Mouse (Mus musculus): ENCODE measurements around the gene Rabep1.
"Not testable (repeated sequence)": the region's sequence is repeated elsewhere in the genome, so short reads cannot be mapped to it uniquely, and the experiment has no call there.

Gene Rabep1

DNA sequence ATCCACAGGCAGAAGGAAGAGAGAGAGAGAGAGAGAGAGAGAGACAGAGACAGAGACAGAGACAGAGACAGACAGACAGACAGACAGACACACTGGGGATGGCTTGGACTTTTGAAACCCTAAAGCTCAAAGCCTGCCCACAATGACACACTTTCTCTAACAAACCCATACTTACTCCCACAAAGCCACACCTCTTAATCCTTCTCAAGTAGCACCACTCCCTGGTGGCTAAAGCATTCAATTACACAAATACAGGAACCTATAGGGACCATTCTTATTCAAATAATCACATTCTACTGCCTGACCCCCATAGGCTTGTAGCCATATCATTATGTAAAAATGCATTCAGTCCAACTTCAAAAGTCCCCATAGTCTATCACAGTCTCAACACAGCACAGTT lies 11.2 kb upstream of the Rabep1 start:
- no peak for DNase-seq

DNA sequence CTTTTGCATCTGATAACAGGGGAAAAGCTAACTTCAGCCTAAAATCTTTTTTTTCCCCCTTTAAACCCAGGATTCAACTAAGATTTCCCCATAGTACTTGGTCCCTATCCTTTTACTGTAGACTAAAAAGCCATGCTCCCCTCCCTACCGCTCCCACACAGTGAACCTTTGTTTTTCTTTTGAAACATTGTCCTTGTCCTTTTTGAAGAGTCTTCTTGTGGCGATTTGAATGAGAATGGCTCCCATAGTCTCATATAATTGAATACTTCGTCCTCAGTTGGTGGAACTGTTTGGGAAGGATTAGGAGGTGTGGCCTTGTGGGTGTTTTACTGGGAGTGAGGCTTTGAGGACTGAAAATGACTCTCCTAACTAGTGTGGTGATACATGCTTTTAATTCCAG lies 10.7 kb upstream of the Rabep1 start:
- no peak for DNase-seq

DNA sequence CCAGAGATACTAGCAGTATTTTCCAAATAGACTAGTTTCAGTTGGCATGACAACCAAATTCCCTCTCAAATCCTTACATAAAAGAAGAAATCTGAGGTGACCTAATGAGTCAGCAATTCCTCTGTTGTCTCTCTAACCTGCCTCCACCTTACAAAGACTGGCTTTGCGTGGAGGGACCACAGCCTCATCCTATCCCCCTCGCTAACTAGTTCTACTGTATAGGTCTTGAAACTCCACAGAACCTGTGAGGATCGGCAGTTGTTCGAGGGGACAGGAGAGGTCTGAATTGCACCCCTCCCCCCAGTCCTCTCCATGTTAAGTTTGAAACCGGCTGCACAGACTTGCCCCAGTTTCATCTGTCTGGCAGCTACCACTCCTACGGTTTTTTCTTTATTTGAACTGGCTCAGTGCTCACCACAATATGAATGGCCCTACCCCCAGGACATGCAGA lies 9.2 kb upstream of the Rabep1 start:
- DNase-seq, result no peak

DNA sequence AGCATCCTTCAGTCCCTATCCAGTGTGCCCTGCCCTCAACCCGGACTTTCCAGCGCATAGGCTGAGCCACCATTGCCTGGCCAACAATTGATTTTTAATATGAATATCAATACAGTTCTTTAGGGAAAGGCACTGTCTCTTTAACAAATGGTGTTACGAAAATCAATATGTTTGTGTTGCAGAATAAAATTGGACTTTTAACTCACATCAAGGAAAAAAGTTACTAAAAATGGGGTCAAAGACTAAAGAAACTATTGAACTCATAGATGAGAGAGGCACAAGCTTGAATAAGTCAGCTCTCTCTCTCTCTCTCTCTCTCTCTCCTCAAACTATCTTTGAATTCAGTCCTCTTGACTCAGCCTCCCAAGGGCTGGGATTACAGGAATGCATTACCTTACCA lies 7.5 kb upstream of the Rabep1 start:
- no peak for DNase-seq

DNA sequence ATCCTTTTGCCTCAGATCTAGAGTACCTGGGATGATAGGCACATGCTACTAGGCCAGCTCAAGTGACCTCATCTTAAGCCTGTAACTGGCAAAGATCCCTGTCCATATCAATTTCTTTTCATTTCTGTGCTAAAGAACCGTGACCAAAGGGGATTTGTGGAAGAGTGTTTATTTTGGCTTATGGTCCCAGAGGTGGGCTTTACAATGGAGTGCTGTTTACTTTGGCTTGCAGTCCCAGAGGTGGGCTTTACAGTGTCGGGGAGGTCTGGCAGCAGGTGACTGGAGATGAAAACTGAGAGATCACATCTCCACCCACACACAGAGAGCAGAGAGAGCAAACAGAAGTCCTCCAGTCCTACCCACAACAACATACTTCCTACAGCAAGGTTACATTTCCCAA lies 6.0 kb upstream of the Rabep1 start:
- no peak for DNase-seq

DNA sequence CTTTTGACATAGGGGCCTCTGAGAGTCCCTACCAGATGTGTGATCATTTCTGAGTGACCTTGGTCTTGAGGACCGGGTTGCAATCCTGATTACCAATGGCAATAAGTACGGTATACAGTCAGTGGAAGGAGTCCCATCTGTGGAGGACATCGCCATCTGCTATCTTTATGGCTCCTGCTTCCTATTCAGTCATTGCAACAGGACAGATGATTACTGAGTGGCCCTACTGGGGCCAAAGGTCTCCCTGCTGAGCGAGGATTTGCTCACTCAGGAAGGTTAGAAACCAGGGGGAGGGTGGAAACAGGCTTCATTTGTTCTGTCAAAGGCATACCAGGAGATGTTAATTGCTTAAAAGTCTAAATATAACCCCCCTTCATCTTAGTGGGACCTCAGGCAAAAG lies 1.6 kb upstream of the Rabep1 start:
- no peak for DNase-seq

DNA sequence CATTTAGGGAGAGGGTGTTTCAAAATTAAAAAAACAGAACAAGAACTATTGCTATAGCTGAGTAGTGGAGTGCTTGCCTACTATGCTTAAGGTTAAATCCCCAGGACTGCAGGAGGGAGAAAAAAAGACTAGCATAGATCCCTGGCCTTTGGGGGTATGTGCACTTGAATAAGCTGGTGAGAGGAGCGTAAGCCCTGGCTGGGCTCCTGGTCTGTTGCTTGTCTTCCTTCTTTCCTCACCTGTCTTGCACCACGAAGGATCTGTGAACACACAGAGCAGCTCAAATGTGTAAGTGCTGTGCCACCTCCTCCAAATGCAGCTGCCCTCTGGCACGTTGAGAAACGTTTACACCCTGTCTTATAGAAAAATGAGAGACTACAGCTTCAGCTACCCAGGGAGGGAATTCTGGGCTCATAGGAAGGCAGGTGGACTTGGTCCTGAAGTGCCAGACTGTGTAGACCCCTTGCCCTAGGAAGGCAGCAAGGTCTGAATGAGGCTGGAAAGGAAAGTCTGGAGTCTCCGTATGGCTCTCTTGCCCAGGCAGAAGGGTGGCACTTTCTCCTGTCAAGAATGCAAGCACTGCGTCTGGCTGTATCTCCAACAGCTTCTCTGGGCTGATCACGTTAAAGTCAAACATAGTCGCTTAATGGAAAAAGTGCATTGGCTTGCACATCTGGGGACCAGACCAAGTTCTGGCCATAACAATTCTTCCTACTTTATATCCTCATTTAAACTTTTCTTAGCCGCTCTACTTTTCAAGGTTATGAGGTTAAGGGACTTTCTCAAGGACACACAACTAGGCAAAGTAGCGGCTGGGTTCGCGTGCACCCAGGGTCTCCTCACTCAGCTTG lies 652 bp upstream of the Rabep1 start:
- DNase-seq, result no peak

DNA sequence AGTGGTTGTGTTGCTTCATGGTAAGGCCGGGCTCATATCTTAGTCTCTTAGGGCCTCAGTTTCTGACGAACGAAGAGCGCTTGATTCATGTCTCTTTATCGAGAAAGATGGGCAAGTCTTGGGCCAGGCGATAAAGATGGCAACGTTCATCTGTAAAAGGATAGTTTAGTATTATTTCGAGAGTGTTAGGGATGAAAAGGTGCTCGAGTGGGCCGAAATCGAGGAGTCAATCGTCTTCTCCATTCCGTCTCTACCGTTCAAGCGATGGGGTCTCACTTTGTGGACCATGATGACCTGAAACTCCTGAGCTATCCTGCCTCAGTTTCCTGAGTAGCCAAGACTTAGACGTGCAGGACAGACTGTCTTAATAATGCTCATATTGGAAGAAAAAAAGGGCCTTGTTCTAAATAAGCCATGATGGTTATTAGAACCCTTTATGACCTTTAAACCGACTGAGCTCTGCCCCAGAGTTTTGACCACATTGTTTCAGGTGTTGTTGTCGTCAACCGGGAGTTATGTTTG lies 940 bp downstream of the Rabep1 start:
- DNase-seq, result no peak

DNA sequence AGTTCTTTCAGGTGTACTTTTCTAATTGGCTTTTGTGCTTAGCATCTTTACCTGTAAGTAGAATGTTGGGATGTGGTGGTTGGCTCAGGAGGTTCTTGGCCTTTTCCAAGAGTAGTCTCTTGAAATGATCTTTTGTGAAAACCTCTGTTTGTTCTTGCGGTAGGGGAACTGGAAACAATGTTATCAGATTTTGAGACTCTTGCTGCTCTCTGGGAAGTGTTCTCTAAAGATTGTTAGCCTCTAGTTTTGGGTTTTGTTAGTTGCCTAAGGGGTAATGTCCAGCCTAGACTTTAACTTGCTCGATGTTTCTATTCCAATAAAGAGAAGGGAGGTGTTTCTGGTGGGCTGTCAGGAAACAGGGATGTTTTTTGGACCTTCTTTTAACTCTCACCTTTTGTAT lies 1.5 kb downstream of the Rabep1 start:
- DNase-seq, result no peak

DNA sequence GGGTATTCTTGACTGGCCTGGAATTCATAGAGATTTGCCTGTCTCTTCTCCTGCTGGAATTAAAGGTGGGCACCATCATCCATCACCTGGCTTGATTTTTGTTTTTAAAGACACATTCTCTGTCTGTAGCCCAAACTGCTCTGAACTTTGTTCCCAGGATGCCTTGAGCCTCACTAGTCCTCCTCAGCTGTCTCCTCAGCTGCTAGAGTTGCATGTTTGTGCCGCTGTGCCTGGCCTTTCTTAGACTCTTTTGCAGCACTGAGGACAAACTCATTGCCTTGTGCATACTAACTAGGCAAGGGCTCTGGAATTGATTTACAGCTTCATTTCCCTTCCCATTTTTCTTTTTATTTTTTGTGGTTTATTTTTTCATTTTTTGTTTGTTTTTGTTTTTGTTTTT lies 15.8 kb downstream of the Rabep1 start:
- no peak for DNase-seq

DNA sequence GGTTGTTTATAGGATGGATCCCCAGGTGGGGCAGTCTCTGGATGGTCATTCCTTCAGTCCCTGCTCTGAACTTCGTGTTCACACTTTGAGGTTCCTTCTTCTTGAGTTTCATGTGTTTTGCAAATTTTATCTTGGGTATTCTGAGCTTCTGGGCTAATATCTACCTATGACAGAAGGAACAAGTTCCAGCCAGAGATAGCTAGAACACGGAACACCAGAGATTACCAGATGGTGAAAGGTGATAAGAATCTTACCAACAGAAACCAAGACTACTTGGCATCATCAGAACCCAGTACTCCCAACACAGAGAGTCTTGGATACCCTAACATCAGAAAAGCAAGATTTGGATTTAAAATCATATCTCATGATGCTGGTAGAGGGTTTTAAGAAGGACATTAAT lies 18.6 kb downstream of the Rabep1 start:
- DNase-seq, result not testable (repeated sequence)

DNA sequence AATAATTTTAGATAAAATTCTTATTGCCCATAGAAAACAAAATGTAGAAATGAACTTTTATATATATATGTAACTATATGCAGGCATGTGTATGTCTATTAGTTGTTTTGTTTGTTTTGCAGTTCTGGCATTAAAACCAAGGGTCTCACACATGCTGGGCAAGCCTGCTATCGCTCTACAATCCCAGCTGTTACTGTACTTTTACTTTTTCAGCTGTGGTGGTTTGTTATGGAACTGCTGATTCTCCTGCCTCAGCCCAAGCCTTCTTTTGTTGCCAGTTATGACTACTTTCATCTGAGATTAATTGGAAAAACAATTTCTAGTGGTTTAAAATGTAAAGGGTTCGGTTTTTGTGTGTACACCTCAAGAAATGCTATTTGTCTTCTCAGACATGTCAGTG lies 20.6 kb downstream of the Rabep1 start:
- DNase-seq, result no peak

DNA sequence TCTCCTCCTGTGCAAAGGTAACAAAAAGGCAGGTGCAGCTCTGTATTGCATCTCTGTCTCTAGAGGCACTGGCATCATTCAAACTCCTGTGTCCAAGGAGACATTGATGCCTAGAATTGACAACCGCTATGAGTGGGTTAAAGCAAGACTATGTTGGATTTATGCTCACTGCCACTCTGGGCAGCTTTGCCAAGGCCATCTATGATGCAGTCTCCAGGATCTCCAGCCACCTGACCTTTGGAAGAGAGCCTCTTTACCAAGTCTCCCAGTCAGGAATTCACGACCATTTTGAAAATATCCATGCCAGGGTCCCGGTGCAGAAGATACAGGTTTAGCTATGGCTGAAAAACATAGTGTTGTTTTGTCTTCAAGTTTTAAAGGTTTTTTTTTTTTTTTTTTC lies 24.7 kb downstream of the Rabep1 start:
- no peak for DNase-seq

DNA sequence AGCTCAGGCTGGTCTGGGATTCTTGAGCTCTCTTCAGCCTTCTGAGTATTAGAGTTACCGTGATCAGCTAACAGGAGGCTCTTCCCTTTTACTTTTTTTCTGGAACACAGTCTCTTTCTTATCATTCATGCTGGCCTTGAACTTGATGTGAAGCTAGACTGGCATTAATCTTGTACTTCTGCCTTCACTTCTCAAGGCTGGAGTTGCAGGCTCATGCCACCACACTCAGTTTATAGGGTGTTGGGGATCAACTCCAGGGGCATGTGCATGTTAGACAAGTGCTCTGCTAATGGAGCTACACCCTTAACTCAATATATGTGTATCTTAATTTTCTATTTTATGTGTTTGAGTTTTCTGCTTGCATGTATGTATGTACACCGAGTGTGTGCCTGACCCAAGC lies 25.2 kb downstream of the Rabep1 start:
- DNase-seq, result no peak

DNA sequence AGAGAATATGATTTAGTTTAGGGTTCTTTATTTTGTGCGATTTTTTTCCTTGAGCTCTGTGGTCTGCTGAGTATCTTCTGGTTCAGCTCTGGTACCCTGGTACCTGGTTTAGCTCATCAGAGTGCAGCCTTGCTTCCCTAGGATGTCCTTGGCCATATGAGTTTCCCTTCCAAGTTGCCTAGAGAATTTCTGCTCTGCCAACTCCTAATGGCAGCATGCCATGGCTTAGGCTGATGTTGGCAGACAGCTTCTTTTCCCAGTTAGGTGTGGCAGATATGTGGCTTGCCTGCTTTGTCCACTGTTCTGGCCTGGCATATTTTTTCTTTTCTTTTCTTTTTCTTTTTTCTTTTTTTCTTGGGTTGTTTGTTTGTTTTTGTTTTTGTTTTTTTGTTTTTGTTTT lies 25.8 kb downstream of the Rabep1 start:
- peak; percentile 84 for DNase-seq

DNA sequence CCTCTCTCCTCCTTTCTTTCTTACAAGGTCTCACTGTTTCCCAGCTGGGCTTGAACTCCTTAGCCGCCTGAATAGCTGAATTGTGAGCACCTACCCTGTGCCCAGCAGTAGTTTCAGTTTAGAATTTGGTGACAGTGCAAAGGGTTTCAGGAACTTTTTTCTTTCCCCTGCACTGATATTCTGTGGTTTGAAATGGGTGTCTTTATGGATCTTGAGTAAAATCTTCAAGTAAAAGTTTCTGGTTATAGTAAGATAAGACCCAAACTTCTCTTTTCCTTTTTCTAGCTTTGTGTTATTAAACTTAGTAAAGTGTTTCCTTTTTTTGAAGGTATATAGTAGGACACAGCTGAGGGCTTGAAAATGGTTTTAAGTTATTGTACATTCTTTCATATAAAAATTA lies 26.5 kb downstream of the Rabep1 start:
- no peak for DNase-seq

DNA sequence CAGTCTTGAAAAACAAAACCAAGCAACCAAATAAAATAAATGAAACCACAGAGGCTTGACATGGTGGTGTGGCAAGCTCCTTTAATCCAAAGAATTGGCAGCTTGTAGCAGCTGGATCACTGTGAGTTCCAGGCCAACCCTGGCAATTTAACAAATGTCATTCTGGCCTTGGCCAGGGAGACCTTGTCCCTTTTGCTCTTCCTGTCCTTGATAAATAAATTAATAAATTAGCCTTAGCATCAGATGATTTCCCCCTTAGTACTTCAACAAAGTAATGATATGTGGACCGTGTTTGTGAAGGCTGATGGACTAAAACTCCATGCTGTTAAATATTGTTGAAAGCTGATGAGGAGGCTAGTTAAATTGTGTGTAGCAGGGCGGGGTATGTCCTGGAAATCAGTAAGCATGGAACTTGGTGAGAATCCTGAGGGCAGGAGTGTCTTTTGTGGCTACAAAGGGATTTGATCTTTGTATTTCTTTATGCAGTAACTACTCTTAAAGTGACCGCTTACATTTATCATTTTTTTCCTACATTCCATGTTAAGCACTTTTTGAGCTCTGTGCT lies 27.3 kb downstream of the Rabep1 start:
- no peak for DNase-seq

DNA sequence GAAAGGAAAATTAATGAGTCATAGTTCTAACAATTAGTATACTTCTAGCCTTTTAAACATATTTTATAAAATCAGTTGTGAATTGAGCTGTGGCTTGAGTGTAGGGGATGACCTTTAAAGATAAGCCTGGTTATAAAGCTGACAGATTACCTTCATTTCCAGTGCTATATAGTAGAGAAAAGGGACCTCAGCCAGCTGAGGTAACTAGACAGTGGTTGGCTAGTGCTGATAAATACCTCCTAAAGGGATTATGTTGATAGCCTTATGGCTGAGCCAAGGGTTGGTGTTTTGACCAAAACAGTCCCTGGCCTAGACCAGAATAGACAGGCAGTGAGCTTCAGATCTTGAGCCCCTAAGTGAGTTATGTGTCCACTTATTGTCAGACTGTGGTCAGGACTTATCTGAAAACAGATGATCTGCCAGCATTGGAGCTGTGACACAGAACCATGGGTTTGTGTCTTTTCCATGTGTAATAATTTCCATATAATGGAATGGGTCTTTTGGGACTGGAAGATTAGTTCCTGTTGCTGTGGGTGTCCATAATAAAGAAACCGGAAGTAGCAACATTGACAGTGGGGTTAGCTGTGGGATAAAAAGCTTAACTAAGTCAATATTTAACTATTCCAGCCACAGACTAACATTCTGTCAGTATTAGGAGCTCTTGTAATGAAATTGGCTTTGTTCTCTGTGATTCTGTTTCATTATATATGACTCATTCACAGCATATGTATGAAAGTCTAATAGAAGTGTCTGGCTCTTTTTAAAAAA lies 29.5 kb downstream of the Rabep1 start:
- DNase-seq, result no peak

DNA sequence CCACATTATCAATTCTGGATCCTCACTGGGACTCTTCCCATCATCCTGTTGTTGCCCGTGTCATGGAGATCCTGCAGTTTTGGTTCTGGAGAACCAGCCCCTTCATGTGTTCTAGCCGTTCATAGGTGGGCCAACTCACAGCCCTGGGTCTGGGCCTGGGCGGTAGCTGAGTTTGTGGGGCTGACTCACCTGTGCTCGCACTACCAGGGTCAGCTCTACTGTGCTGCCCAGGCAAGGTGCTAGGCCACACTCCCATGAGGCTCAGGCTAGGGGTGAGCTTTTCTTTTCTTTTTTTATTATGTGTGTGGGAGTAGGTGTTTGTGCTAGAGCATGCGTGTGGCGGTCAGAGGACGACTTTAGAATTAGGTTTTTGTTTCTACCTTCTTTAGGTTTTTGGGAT lies 33.1 kb downstream of the Rabep1 start:
- no peak for DNase-seq

DNA sequence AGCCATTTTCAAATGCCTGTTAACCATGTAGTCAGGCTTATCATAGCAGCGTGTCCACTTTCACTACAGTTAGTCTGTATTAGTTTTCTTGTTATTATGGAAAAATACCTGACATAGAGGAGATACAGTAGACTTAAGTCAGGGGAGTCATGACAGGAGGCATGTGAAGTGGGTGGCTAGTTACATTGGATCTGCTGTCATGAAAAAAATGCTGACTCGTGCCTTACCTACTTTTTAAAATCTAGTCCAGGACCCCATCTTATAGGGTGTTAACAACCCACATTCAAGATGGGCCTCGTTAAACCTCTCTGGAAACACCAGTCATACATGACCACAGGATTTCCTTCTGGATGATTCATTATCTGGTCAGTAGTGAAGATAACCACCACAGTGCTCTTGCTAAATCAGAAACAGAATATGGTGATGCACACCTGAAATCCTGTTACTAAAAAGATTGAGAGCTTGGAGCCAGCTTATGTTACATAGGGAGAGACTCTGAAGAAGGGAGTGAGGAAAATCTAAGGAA lies 38.4 kb downstream of the Rabep1 start:
- no peak for DNase-seq

DNA sequence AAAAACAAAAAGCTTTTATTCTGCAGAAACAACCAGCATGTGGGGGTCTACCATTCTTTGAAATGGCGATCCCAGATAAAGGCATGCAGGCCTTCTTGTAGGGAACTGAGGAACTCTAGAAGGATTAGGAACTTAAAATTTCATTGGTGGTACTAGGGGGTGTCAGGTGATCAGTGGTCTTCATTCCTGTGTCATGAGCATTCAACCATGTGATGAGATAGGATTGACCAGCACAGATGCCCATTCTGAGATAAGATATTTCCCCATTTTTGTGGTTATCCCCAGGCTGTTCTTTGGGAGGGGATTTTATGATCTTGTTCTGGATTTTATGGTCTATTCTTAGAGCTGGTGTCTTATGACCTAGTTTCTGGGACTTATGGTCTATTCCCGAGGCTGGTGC lies 46.1 kb downstream of the Rabep1 start:
- DNase-seq, result no peak

DNA sequence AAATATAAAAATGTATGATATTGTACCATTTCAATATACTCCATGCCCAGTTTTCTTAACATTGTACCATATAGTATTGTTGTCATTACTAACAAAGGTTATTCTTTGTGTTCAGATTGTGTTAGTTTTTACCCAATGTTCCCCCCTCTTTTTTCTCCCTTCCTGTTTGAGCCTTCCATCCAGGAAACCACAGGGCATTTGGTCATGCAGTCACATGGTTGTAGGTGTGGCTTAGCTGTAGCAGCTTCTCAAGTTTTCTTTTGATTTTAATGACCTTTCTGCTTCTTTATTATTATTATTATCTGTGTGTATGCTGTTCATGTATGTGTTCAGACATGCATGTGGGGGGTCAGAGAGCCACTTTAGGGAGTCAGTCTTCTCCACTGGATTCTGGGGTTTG lies 47.0 kb downstream of the Rabep1 start:
- DNase-seq, result no peak

DNA sequence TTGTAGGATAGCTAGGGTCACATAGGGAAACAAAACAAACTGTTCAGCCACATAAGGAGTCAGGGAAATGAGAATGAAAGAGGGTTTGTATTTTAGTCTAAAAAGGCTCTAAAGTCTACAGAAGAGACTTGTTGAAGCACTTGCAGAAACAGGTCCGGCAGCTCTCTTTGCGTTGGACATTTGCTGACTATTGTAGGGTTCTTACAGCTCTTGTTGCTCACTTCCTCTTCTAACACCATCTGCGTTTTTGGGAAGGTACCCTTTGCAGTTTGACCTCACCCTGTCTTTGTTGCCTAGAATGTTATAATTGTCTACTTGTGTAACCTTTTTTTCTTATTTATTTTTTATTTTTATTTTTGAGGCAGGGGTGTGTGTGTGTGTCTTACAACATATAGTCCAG lies 53.1 kb downstream of the Rabep1 start:
- DNase-seq, result no peak

DNA sequence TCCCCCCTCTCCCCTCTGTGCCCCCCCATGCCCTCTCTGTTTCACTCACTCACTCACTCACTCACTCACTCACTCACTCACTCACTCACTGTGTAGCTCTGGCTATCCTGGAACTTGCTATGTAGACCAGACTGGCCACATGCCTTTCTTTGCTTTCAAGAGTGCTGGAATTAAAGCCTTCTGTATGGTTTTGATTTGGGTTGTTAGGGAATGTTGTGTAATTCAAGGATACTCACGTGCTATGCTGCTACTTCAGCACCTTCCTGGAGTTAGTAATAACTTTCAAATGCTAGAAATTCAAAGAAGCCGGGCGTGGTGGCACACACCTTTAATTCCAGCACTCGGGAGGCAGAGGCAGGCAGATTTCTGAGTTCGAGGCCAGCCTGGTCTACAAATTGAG lies 53.6 kb downstream of the Rabep1 start:
- not testable (repeated sequence) for DNase-seq

Data from kidney, adult 18-20 months (tissue).